Mouse (Mus musculus): ENCODE results near the gene Nanos3.

DNA sequence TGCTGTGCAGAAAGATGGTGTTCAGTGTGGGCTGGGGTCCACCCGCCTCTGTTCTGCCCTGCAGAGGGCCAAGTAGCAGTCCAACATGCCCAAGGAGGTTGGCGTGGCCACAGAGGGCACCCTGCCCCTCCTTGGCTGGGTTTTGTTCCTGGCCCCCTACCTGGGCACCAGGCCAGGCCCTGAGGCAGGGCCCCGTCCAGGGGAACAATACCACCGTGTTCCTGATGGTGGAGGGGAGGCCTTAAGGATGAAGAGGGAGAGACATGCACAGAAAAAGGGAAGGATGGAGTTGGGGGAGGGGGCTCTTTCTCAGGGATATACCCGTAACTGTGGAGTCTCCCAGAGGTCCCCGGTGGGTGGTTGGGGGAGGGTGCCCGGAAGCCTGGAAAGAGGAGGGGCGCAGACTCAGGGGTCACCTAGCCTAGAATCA is 15.1 kb upstream of the Nanos3 start:
- TF ChIP-seq POLR2A (IDR thresholded peaks at IDR 0.05; ENCODE audit: borderline replicate concordance, insufficient read depth, low read length) (no peak), CTCF (IDR thresholded peaks at IDR 0.05; ENCODE audit: borderline replicate concordance, insufficient read depth, low read depth, low read length) (no peak)
